Mouse (Mus musculus): ENCODE results near the gene Rb1. TPM values are rescaled to one million over a fixed set of nuclear protein-coding genes. Genes with fewer than 3 reads are reported as not detected.

The Rb1 gene
- polyA plus RNA-seq, 1 experiment from 2014 or later = 17.7 TPM

- H3K36me3 ChIP-seq (ENCODE audit: control insufficient read depth, insufficient read depth, low read length) = peaks cover 77% of the 10 kb centered on the region
- no peaks in the 10 kb centered on the region for H3K4me1 ChIP-seq (ENCODE audit: control insufficient read depth in 2 of 2, insufficient read depth in 2 of 2, low read length in 2 of 2)
Measured at GRCm38 (mm10) chr14:73165136-73165535, 160.5 kb downstream of the Rb1 start.

GRCm38 (mm10) chr14:73163363-73163998 is 162.1 kb downstream of the Rb1 start:
- ATAC-seq (ENCODE audit: insufficient number of reproducible peaks, insufficient read depth, low FRiP score, low read depth) = no peak
- Histone ChIP-seq H3K27me3 (ENCODE audit: control insufficient read depth, insufficient read depth, low read length) (no peaks in the 10 kb centered on the region), H3K9ac (ENCODE audit: low read length) (no peak overlapping the region), H3K4me1 (ENCODE audit: control insufficient read depth in 2 of 2, insufficient read depth in 2 of 2, low read length in 2 of 2) (no peaks in the 10 kb centered on the region), H3K4me3 (ENCODE audit: control insufficient read depth in 1 of 2, insufficient read depth in 1 of 2, low read depth in 1 of 2, low read length in 2 of 2) (no peak overlapping the region), H3K36me3 (ENCODE audit: control insufficient read depth, insufficient read depth, low read length) (peaks cover 87% of the 10 kb centered on the region), H3K9me3 (ENCODE audit: control insufficient read depth, low read length) (no peaks in the 10 kb centered on the region), H3K4me2 (ENCODE audit: low read length) (no peak overlapping the region), H3K27ac (replicated peaks in 1 of 2; ENCODE audit: control insufficient read depth in 1 of 2, insufficient read depth in 1 of 2, low read depth in 2 of 2, low read length in 2 of 2) (no peak overlapping the region)
- 89% methylated on average over 10 of the region's 10 CpGs for WGBS

More at GRCm38 (mm10) chr14:73165136-73165535, 160.5 kb downstream of the Rb1 start:
- H3K4me2 ChIP-seq (ENCODE audit: low read length) = no peak overlapping the region
- H3K9ac ChIP-seq (ENCODE audit: low read length) = no peak overlapping the region
- 91% methylated on average over 6 of the region's 6 CpGs for WGBS
- no peaks in the 10 kb centered on the region for H3K27me3 ChIP-seq (ENCODE audit: control insufficient read depth, insufficient read depth, low read length)
- no peak overlapping the region for H3K27ac ChIP-seq (replicated peaks in 1 of 2; ENCODE audit: control insufficient read depth in 1 of 2, insufficient read depth in 1 of 2, low read depth in 2 of 2, low read length in 2 of 2)
- no peaks in the 10 kb centered on the region for H3K9me3 ChIP-seq (ENCODE audit: control insufficient read depth, low read length)
- ATAC-seq (ENCODE audit: insufficient number of reproducible peaks, insufficient read depth, low FRiP score, low read depth) = no peak
- H3K4me3 ChIP-seq (ENCODE audit: control insufficient read depth in 1 of 2, insufficient read depth in 1 of 2, low read depth in 1 of 2, low read length in 2 of 2) = no peak overlapping the region

- Histone ChIP-seq H3K36me3 (ENCODE audit: control insufficient read depth, insufficient read depth, low read length) (peaks cover 87% of the 10 kb centered on the region), H3K27me3 (ENCODE audit: control insufficient read depth, insufficient read depth, low read length) (no peaks in the 10 kb centered on the region), H3K4me3 (ENCODE audit: control insufficient read depth in 1 of 2, insufficient read depth in 1 of 2, low read depth in 1 of 2, low read length in 2 of 2) (no peak overlapping the region), H3K9ac (ENCODE audit: low read length) (no peak overlapping the region), H3K9me3 (ENCODE audit: control insufficient read depth, low read length) (no peaks in the 10 kb centered on the region), H3K4me1 (ENCODE audit: control insufficient read depth in 2 of 2, insufficient read depth in 2 of 2, low read length in 2 of 2) (no peaks in the 10 kb centered on the region), H3K4me2 (ENCODE audit: low read length) (no peak overlapping the region), H3K27ac (replicated peaks in 1 of 2; ENCODE audit: control insufficient read depth in 1 of 2, insufficient read depth in 1 of 2, low read depth in 2 of 2, low read length in 2 of 2) (peak overlapping the region; percentile 4 to 41; a peak in 1 of 4 replicates)
- 89% methylated on average over 13 of the region's 13 CpGs for WGBS
- no peak for ATAC-seq (ENCODE audit: insufficient number of reproducible peaks, insufficient read depth, low FRiP score, low read depth)
Measured at GRCm38 (mm10) chr14:73162192-73162800, 163.3 kb downstream of the Rb1 start.

- Histone ChIP-seq H3K4me1 (ENCODE audit: control insufficient read depth in 2 of 2, insufficient read depth in 2 of 2, low read length in 2 of 2) (no peaks in the 10 kb centered on the region), H3K27me3 (ENCODE audit: control insufficient read depth, insufficient read depth, low read length) (no peaks in the 10 kb centered on the region), H3K36me3 (ENCODE audit: control insufficient read depth, insufficient read depth, low read length) (peaks cover 86% of the 10 kb centered on the region), H3K9me3 (ENCODE audit: control insufficient read depth, low read length) (no peaks in the 10 kb centered on the region), H3K4me2 (ENCODE audit: low read length) (no peak overlapping the region), H3K9ac (ENCODE audit: low read length) (no peak overlapping the region), H3K27ac (replicated peaks in 1 of 2; ENCODE audit: control insufficient read depth in 1 of 2, insufficient read depth in 1 of 2, low read depth in 2 of 2, low read length in 2 of 2) (no peak overlapping the region), H3K4me3 (ENCODE audit: control insufficient read depth in 1 of 2, insufficient read depth in 1 of 2, low read depth in 1 of 2, low read length in 2 of 2) (no peak overlapping the region)
- 94% methylated on average over 4 of the region's 5 CpGs for WGBS
- ATAC-seq (ENCODE audit: insufficient number of reproducible peaks, insufficient read depth, low FRiP score, low read depth) = no peak
Measured at GRCm38 (mm10) chr14:73161303-73161702, 164.3 kb downstream of the Rb1 start.

GRCm38 (mm10) chr14:73148125-73148524 is 177.5 kb downstream of the Rb1 start:
- ATAC-seq (ENCODE audit: insufficient number of reproducible peaks, insufficient read depth, low FRiP score, low read depth) = no peak
- peaks cover 25% of the 10 kb centered on the region for H3K36me3 ChIP-seq (ENCODE audit: control insufficient read depth, insufficient read depth, low read length)
- H3K27ac ChIP-seq (replicated peaks in 1 of 2; ENCODE audit: control insufficient read depth in 1 of 2, insufficient read depth in 1 of 2, low read depth in 2 of 2, low read length in 2 of 2) = no peak overlapping the region
- H3K4me1 ChIP-seq (ENCODE audit: control insufficient read depth in 2 of 2, insufficient read depth in 2 of 2, low read length in 2 of 2) = peaks cover 5 to 15% of the 10 kb centered on the region in 2 experiments; a peak in 3 of 4 replicates
- 86% methylated on average over 3 of the region's 3 CpGs for WGBS
- H3K4me2 ChIP-seq (ENCODE audit: low read length) = no peak overlapping the region
- H3K9me3 ChIP-seq (ENCODE audit: control insufficient read depth, low read length) = no peaks in the 10 kb centered on the region
- no peak overlapping the region for H3K4me3 ChIP-seq (ENCODE audit: control insufficient read depth in 1 of 2, insufficient read depth in 1 of 2, low read depth in 1 of 2, low read length in 2 of 2)
- no peak overlapping the region for H3K9ac ChIP-seq (ENCODE audit: low read length)
- no peaks in the 10 kb centered on the region for H3K27me3 ChIP-seq (ENCODE audit: control insufficient read depth, insufficient read depth, low read length)

- WGBS = 55% methylated on average over 3 of the region's 3 CpGs
- H3K9ac ChIP-seq (ENCODE audit: low read length) = no peak overlapping the region
- peaks cover 13% of the 10 kb centered on the region for H3K36me3 ChIP-seq (ENCODE audit: control insufficient read depth, insufficient read depth, low read length)
- H3K4me1 ChIP-seq (ENCODE audit: control insufficient read depth in 2 of 2, insufficient read depth in 2 of 2, low read length in 2 of 2) = peaks cover 5 to 21% of the 10 kb centered on the region in 2 experiments; a peak in 3 of 4 replicates
- no peaks in the 10 kb centered on the region for H3K27me3 ChIP-seq (ENCODE audit: control insufficient read depth, insufficient read depth, low read length)
- ATAC-seq (ENCODE audit: insufficient number of reproducible peaks, insufficient read depth, low FRiP score, low read depth) = no peak
- H3K9me3 ChIP-seq (ENCODE audit: control insufficient read depth, low read length) = no peaks in the 10 kb centered on the region
- no peak overlapping the region for H3K4me3 ChIP-seq (ENCODE audit: control insufficient read depth in 1 of 2, insufficient read depth in 1 of 2, low read depth in 1 of 2, low read length in 2 of 2)
- H3K27ac ChIP-seq (replicated peaks in 1 of 2; ENCODE audit: control insufficient read depth in 1 of 2, insufficient read depth in 1 of 2, low read depth in 2 of 2, low read length in 2 of 2) = no peak overlapping the region
- H3K4me2 ChIP-seq (ENCODE audit: low read length) = no peak overlapping the region
Measured at GRCm38 (mm10) chr14:73146721-73147120, 178.9 kb downstream of the Rb1 start.

GRCm38 (mm10) chr14:73145531-73145930 is 180.1 kb downstream of the Rb1 start:
- WGBS = 97% methylated on average over 4 of the region's 4 CpGs
- peaks cover 5 to 21% of the 10 kb centered on the region in 2 experiments; a peak in 3 of 4 replicates for H3K4me1 ChIP-seq (ENCODE audit: control insufficient read depth in 2 of 2, insufficient read depth in 2 of 2, low read length in 2 of 2)
- no peak overlapping the region for H3K4me3 ChIP-seq (ENCODE audit: control insufficient read depth in 1 of 2, insufficient read depth in 1 of 2, low read depth in 1 of 2, low read length in 2 of 2)
- no peak overlapping the region for H3K4me2 ChIP-seq (ENCODE audit: low read length)
- H3K27ac ChIP-seq (replicated peaks in 1 of 2; ENCODE audit: control insufficient read depth in 1 of 2, insufficient read depth in 1 of 2, low read depth in 2 of 2, low read length in 2 of 2) = no peak overlapping the region
- no peaks in the 10 kb centered on the region for H3K9me3 ChIP-seq (ENCODE audit: control insufficient read depth, low read length)
- no peak for ATAC-seq (ENCODE audit: insufficient number of reproducible peaks, insufficient read depth, low FRiP score, low read depth)
- H3K36me3 ChIP-seq (ENCODE audit: control insufficient read depth, insufficient read depth, low read length) = peaks cover 9% of the 10 kb centered on the region; the same call in 1 of the 2 replicates
- no peaks in the 10 kb centered on the region for H3K27me3 ChIP-seq (ENCODE audit: control insufficient read depth, insufficient read depth, low read length)
- H3K9ac ChIP-seq (ENCODE audit: low read length) = no peak overlapping the region
